Mouse (Mus musculus) heart, postnatal 0 days (tissue): ENCODE results near the gene Ddn.

ENCODE experiments used
- CTCF ChIP-seq: IDR thresholded peaks from 2 replicates; pipeline ENCODE4 v1.5.1; 2016; ENCODE audit warnings: antibody characterized with exemption, control low read depth, low read depth
- EP300 ChIP-seq: IDR thresholded peaks from 2 replicates; pipeline ENCODE4 v1.6.1; 2016; ENCODE audit warnings: antibody characterized with exemption, low read depth

GRCm38 (mm10) chr15:98777762-98778161 is 31.5 kb downstream of the Ddn start, which contains the start of gene Wnt10b:
- TF ChIP-seq CTCF (no peak), EP300 (no peak)
